Mouse (Mus musculus) brain, adult 10 weeks (tissue): Measurements from ENCODE around the gene Krt8. TPM values are rescaled to one million over a fixed set of nuclear protein-coding genes. Genes with fewer than 3 reads are reported as not detected.

Experiments
- polyA plus RNA-seq: library from polyadenylated mRNA; stranded (reverse); fragments of 350-450 nt; fragmentation: Illumina TruSeq; extraction: RNeasy Lipid Tissue Mini Kit (QIAGEN cat#74804); gene quantifications from one replicate; pipeline ENCODE4 v1.2.3, GENCODE M21; 2015; ENCODE audit warnings: low read depth, low replicate concordance

Gene Krt8
- 0.91 TPM for polyA plus RNA-seq

DNA sequence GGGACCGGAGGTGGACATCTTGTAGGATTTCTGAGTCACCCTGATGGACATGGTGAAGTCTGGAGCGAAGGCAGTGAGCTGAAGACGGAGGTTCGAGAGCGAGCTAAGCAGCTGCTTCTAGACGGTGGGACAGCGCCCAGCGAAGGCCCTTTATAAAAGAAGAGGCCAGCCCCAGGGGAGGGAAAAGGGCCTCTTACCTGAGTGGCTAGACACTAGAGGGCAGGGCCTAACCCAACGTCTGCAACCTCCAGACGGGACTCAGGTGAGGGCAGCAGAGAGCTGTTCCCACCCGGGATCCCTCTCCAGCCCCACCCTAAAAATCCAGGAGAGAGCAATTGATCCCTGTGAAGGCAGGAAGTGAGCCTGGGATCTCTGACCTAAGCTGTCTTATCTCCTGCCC lies at the start of gene Krt8:
Gene Krt8, minus strand, starts transcription at position 294 of the 400 bp plus-strand sequence.

DNA sequence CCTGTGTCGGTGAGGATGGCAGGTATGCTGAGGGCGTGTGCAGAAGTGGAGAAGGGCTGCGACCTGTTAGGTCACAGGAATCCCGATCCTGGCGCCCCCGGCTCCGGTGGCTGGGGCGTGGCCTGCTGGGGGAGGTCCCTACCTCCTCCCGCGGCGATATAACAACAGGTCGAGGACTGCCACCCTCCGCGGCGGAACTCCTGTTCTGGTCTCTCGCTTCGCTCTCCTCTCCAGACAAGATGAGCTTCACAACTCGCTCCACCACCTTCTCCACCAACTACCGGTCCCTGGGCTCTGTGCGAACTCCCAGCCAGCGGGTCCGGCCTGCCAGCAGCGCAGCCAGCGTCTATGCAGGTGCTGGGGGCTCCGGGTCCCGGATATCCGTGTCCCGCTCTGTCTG lies 23.8 kb upstream of the Krt8 start, which contains the start of gene Krt18:
Gene Krt18, plus strand, starts transcription at position 141 of the 400 bp plus-strand sequence.

DNA sequence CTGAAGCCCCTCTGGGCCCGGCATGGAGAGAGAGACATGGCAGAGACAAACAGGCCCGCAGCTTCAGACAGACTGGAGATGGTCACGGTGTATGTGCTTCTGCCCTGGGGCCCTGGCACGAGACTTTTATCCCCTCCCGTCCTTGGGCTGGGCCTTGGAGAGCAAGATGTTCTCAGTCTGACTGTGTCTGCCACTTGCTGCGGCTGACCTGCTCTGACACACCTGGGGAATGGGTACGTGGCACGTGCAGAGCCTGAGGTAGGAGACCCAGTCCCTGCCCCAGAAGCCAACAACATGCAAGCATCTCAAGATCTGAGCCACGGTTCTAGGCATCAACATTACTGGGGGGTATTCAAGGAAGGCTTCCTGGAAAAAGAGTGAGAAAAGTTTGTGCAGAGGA lies 50.1 kb downstream of the Krt8 start, which contains the start of gene Krt78:
Gene Krt78, minus strand, starts transcription at position 101 of the 400 bp plus-strand sequence.

Other genes starting within 250 kb of the Krt8 start
- gene Krt72, start 218.0 kb downstream of the Krt8 start, polyA plus RNA-seq: not detected
- gene Krt73, start 202.1 kb downstream of the Krt8 start, polyA plus RNA-seq: 0.88 TPM
- gene Krt2, start 186.3 kb downstream of the Krt8 start, polyA plus RNA-seq: 0.65 TPM
- 5.6 TPM for gene Krt1, start 153.7 kb downstream of the Krt8 start, polyA plus RNA-seq
- gene Krt77, start 134.8 kb downstream of the Krt8 start, polyA plus RNA-seq: 6.7 TPM
- not detected for gene Krt76, start 111.6 kb downstream of the Krt8 start, polyA plus RNA-seq
- gene Krt4, start 79.7 kb downstream of the Krt8 start, polyA plus RNA-seq: not detected
- not detected for gene Krt79, start 64.2 kb downstream of the Krt8 start, polyA plus RNA-seq
- not detected for gene Krt78, start 50.2 kb downstream of the Krt8 start, polyA plus RNA-seq
- 1.9 TPM for gene Krt18, start 23.7 kb upstream of the Krt8 start, polyA plus RNA-seq
- gene Eif4b, start 69.3 kb upstream of the Krt8 start, polyA plus RNA-seq: 110 TPM
- 20.3 TPM for gene Tns2, start 95.9 kb upstream of the Krt8 start, polyA plus RNA-seq
- 141 TPM for gene Spryd3, start 131.8 kb upstream of the Krt8 start, polyA plus RNA-seq
- 61.4 TPM for gene Igfbp6, start 139.9 kb upstream of the Krt8 start, polyA plus RNA-seq
- gene Soat2, start 146.0 kb upstream of the Krt8 start, polyA plus RNA-seq: 0.19 TPM
- gene Zfp740, start 198.8 kb upstream of the Krt8 start, polyA plus RNA-seq: 47.4 TPM
- gene Csad, start 200.2 kb upstream of the Krt8 start, polyA plus RNA-seq: 22.9 TPM
- 1.1 TPM for gene Itgb7, start 227.5 kb upstream of the Krt8 start, polyA plus RNA-seq